Comparison of ENCODE assay signal across 9 mouse cellular contexts in genomic region chr7:107455118-107455521, GRCm38 (mm10).
DNase-seq lines count a peak whose midpoint lies in the region; ATAC-seq and TF ChIP-seq lines count a peak whose summit lies in the region.
"Had no signal": no experiment of that assay in that cellular context is flagged by ENCODE, and none has a peak within 500 bp of the region (broad histone marks: within the 10 kb centered on the region; RNA-seq: fewer than 3 reads in every experiment).

No protein-coding gene starts in this region.

- no peak for TF ChIP-seq POLR2A in cerebellum, adult 2 months (IDR thresholded peaks at IDR 0.05; ENCODE audit: borderline replicate concordance, insufficient read depth, low read length)

- no peak overlapping the region for H3K4me3 ChIP-seq in cerebellum, adult 2 months (replicated peaks; ENCODE audit: insufficient read depth, low read depth, low read length)
- no peak overlapping the region for H3K4me3 ChIP-seq in left cerebral cortex, adult 2 months
- H3K4me3 ChIP-seq in gastrocnemius, adult 2 months = no peak overlapping the region

- DNase-seq in cerebellum, adult 2 months = peak; percentile 50 to 74
- no peak for DNase-seq in cerebellum, postnatal 4 days (ENCODE audit: low spot score in 2 of 2)
- DNase-seq in left cerebral cortex, adult 11 months (ENCODE audit: low spot score) = peak; percentile 2
- DNase-seq in left cerebral cortex, adult 2 months (ENCODE audit: extremely low spot score in 1 of 2, low spot score in 2 of 2) = no peak
- DNase-seq in cerebellum, adult 9-11 months = peak; percentile 74
- peak; percentile 47 to 54 for DNase-seq in kidney, postnatal 4 days
- no peak for DNase-seq in gastrocnemius, adult 2 months

- ATAC-seq in inflammation-experienced regulatory T-cells, adult 6 months = no peak
- ATAC-seq: Patski had no signal

- intact Hi-C loops in left cerebral cortex, adult 2 months (cut with DNase I) = no loop called here
- intact Hi-C loops in gastrocnemius, adult 2 months (cut with DNase I) = loop anchor here (1.0 kb wide), 1 partner anchor 12 kb away; no protein-coding TSS in a partner anchor

- peak overlapping the region; percentile 52 for H3K27ac ChIP-seq in cerebellum, adult 2 months (ENCODE audit: insufficient read depth, low read length)
- H3K27ac ChIP-seq in left cerebral cortex, adult 2 months = no peak overlapping the region
- H3K27ac ChIP-seq in gastrocnemius, adult 2 months = no peak overlapping the region

- 7% methylated on average over 5 of the region's 5 CpGs for WGBS in cerebellum, adult 2 months

- no peaks in the 10 kb centered on the region for H3K27me3 ChIP-seq in cerebellum, adult 2 months (ENCODE audit: control insufficient read depth, insufficient read depth, low read length)
- H3K27me3 ChIP-seq: Patski had no signal

- no peak for TF ChIP-seq CTCF in cerebellum, adult 2 months (IDR thresholded peaks at IDR 0.05; ENCODE audit: borderline replicate concordance, insufficient read depth, low read depth, low read length)
- TF ChIP-seq CTCF in left cerebral cortex, adult 2 months (IDR thresholded peaks at IDR 0.05) = no peak
- no peak for TF ChIP-seq CTCF in gastrocnemius, adult 2 months (IDR thresholded peaks at IDR 0.05)

- H3K4me1 ChIP-seq in cerebellum, adult 2 months (ENCODE audit: control insufficient read depth, insufficient read depth, low read length) = peaks cover 18% of the 10 kb centered on the region

Comparison
In these comparisons a context has a peak if more than half of its experiments do, and no peak if none do; other contexts are left out.
1. DNase-seq: peak in cerebellum, adult 2 months (2 of 2), left cerebral cortex, adult 11 months (single experiment), cerebellum, adult 9-11 months (single experiment) and kidney, postnatal 4 days (2 of 2); none in cerebellum, postnatal 4 days (0 of 2), left cerebral cortex, adult 2 months (0 of 2) and gastrocnemius, adult 2 months (single experiment).